Mouse (Mus musculus) MEL-GATA-1-ER (cell line): ENCODE data around the gene Lsg1.

Experiments used
- DNase-seq: peaks from one replicate; pipeline ENCODE4 v3.0.0-alpha.2; 2012; ENCODE audit warnings: low read depth; ENCODE audit errors: extremely low read depth

Gene Lsg1

GRCm38 (mm10) chr16:30520361-30520823, 67.0 kb downstream of the Lsg1 start:
- DNase-seq, result peak; percentile 65

- DNase-seq, result no peak
Observed at GRCm38 (mm10) chr16:30518635-30519034, 68.8 kb downstream of the Lsg1 start.

DNA sequence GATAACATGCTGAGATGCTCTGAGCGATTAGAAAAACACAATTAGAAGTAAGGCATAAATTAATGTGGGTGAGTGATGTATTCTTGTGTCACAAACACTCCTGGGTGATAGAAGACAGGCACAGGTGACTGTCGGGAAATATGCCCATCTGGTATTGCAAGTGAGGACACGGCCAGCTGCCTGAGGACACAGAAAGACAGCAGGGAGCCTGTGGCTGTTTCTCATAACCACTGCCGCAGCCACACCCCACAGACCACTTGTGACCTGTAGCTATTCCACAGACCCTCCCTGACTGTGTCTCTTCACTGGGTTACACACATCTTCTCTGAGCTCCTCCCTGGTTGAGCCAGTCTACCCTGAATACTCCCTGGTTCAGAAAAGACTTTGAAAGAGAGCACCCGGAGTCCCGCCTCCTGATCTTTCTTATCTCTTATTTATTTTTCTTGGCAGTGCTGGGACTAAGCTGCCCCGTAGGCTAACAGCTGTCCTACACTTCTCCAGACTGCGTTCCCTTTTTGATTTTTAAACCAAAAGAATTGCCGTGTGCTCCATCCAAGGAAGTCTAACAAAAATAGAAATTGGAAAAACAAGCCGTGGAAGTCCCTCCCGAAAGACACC, 69.6 kb downstream of the Lsg1 start:
- no peak for DNase-seq

GRCm38 (mm10) chr16:30516993-30517392, 70.4 kb downstream of the Lsg1 start:
- no peak for DNase-seq

DNA sequence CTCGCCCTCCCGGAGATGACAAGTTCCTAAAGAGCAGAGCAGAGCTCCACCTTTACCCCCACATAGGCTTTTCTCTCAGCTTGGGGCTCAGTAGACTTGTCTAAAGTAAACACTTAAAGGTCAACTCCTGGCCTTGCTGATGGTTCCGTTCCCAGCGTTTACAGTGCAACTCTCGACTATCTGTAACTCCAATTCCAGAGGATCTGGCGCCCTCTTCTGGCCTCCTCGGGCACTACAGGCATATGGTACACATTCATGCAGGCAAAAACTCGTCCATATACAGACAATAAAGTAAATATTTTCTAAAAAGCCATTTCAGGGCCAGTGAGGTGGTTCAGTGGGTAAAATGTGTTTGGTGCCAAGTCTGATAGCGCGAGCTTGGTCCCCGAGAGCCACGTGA, 72.0 kb downstream of the Lsg1 start:
- no peak for DNase-seq

DNA sequence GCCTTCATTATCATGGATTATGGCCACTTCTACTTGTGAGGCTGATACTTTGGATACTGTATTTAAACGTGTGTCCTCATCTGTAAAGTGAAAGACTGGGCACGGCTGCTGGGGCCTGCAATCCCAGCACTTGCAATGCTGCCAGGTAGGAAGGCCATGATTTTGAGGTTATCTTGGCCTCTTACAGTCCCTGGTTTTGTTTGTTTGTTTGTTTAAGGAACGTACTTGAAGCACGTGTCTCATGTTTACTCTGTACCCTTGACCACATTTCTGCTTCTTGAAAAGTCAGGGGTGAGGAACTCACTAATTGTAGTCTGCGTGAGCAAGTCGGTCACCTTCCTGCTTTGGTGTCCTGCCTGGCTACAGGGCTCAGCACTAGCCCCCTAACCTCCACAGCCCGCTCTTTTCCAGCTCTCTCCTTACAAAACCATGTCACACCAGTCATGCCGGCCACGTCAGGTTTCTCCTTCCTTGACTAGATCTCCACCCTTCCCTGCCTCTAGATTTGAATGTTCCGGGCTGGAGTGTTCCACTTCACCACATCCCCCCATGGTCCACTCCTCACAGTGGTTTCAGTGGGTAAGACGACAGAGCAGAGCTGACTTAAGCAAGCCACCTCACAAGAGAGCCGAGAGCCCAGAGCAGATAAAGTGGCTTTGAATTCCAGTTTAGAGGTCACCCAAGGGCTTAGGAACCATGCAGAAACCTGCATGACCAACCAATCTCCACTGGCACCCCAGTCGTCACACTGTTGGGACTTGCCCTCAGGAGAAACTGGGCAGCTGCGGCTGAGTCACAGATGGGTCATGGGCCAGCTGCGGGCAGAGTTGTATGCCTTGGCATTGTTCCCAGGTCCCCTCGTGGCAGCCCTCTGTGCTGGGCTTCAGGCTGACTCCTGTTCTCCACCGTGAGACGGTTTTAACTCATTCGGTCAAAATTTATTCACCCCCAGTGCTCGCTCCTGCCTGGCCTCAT, 74.1 kb downstream of the Lsg1 start:
- DNase-seq, result no peak

GRCm38 (mm10) chr16:30512375-30513049, 74.9 kb downstream of the Lsg1 start:
- DNase-seq, result no peak

- DNase-seq, result peak; percentile 72
Observed at GRCm38 (mm10) chr16:30511563-30512340, 75.6 kb downstream of the Lsg1 start.

DNA sequence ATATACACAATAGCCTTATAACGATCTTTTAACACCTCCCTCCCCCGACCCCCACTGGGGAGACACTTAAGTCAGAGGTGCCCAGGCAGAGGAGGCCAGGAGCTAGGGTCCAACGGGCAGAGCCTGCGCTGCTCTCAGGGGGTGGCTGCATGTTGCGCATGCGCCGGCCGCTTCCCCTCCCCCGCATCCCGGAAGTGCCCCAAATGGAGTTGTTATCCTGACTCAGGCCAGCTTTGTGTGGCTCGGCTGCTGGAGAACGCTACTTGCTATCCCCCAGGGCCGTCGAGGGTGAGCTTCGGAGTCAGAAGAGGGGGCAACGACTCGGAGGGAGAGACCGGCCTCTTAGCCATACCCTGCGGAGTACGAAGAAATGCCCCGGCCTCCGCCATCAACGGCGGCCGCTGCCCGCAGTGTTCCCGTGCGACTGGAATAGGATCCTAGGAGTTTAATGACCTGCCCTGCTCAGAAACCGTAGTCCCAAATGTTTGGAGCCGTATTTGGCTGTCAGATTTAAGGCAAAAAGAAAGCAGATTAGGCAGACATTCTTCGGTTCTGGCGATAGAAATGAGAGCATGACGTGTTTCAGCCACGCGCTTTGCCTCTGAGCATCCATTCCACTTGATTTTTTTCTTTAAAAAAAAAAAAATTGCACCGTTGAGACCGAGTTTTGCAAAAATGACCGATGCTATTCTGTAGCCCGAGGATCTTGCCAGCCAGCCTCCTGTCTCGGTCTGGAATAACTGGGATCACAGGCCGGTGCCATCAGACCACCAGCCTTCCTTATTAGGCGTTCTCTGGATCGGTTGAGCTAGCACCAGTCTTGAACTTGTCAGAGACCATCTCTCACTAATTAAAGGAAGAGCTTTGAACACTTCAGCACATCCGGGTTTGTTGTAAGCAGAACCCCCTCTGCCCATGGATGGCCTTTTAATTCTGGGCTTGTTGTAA, 76.6 kb downstream of the Lsg1 start:
- DNase-seq, result no peak
